In genomic region chr4:39699347-39699746, GRCm38 (mm10) we compare ENCODE assay signal across 27 mouse cellular contexts.
"Had no signal": no experiment of that assay in that cellular context is flagged by ENCODE, and none has a peak within 500 bp of the region (broad histone marks: within the 10 kb centered on the region; RNA-seq: fewer than 3 reads in every experiment).

No protein-coding gene starts in this region.

- ATAC-seq: forebrain, embryonic 16.5 days; hindbrain, postnatal 0 days; intestine, embryonic 16.5 days; liver, embryonic 12.5 days had no signal

- H3K27ac ChIP-seq: gastrocnemius, adult 2 months; heart, adult 2 months; heart, embryonic 13.5 days; heart, embryonic 15.5 days; hindbrain, embryonic 13.5 days; hindbrain, embryonic 15.5 days; hindbrain, postnatal 0 days; kidney, embryonic 15.5 days; kidney, postnatal 0 days; layer of hippocampus, adult 2 months; limb, embryonic 13.5 days; limb, embryonic 15.5 days; liver, embryonic 12.5 days; liver, embryonic 14.5 days had no signal

- H3K4me3 ChIP-seq: gastrocnemius, adult 2 months; heart, adult 2 months; heart, embryonic 13.5 days; heart, embryonic 15.5 days; hindbrain, embryonic 13.5 days; hindbrain, embryonic 15.5 days; kidney, embryonic 15.5 days; layer of hippocampus, adult 2 months; limb, embryonic 13.5 days; limb, embryonic 15.5 days; liver, embryonic 12.5 days had no signal

- DNase-seq: gastrocnemius, adult 2 months; gastrocnemius, postnatal 14 days; gastrocnemius, postnatal 36 days; heart, adult 11 months; heart, adult 2 months; heart, postnatal 14 days; heart, postnatal 36 days; kidney, adult 11 months; kidney, adult 2 months; kidney, adult 9 months; kidney, postnatal 14 days; kidney, postnatal 36 days; left cerebral cortex, postnatal 4 days had no signal
